Mouse (Mus musculus): ENCODE measurements around the gene Gm17657.

The Gm17657 gene

GRCm38 (mm10) chr17:29488257-29488977 lies 61.0 kb downstream of the Gm17657 start:
- no peak for DNase-seq (ENCODE audit: low read depth, low spot score)

- no peak for DNase-seq (ENCODE audit: low read depth, low spot score)
Measured at GRCm38 (mm10) chr17:29485336-29486233, 63.9 kb downstream of the Gm17657 start.

- no peak for DNase-seq (ENCODE audit: low read depth, low spot score)
Measured at GRCm38 (mm10) chr17:29484431-29484830, 65.0 kb downstream of the Gm17657 start.

- DNase-seq (ENCODE audit: low read depth, low spot score), result no peak
Measured at GRCm38 (mm10) chr17:29483282-29483681, 66.2 kb downstream of the Gm17657 start.

- DNase-seq (ENCODE audit: low read depth, low spot score), result no peak
Measured at GRCm38 (mm10) chr17:29482632-29483031, 66.8 kb downstream of the Gm17657 start.

- DNase-seq (ENCODE audit: low read depth, low spot score), result no peak
Measured at GRCm38 (mm10) chr17:29480256-29480655, 69.2 kb downstream of the Gm17657 start.

GRCm38 (mm10) chr17:29478271-29478670 lies 71.2 kb downstream of the Gm17657 start:
- DNase-seq (ENCODE audit: low read depth, low spot score), result no peak

- DNase-seq (ENCODE audit: low read depth, low spot score), result no peak
Measured at GRCm38 (mm10) chr17:29477357-29477756, 72.1 kb downstream of the Gm17657 start.

GRCm38 (mm10) chr17:29476461-29476860 lies 73.0 kb downstream of the Gm17657 start:
- no peak for DNase-seq (ENCODE audit: low read depth, low spot score)

GRCm38 (mm10) chr17:29475142-29475541 lies 74.3 kb downstream of the Gm17657 start:
- no peak for DNase-seq (ENCODE audit: low read depth, low spot score)

GRCm38 (mm10) chr17:29474036-29474435 lies 75.4 kb downstream of the Gm17657 start:
- no peak for DNase-seq (ENCODE audit: low read depth, low spot score)

GRCm38 (mm10) chr17:29473466-29473865 lies 76.0 kb downstream of the Gm17657 start:
- DNase-seq (ENCODE audit: low read depth, low spot score), result no peak

Data from embryo, embryonic 11.5 days (tissue).